Mouse (Mus musculus) heart, adult 18-20 months (tissue): ENCODE data around the gene Cgnl1. TPM values are rescaled to one million over a fixed set of nuclear protein-coding genes. Genes with fewer than 3 reads are reported as not detected.

Source experiments
- DNase-seq, 2 experiments: peaks; one replicate each; pipeline ENCODE4 v3.0.0; 2021 to 2022; ENCODE audit warnings: mixed read lengths in 1 of 2
- total RNA-seq, 2 experiments: library from RNA; stranded (reverse); gene quantifications; 2 replicates each; pipeline ENCODE4 v1.2.3; 2021

Cgnl1 gene
- total RNA-seq, 2 experiments from 2014 or later: 36.7 to 38.2 TPM

- DNase-seq: no peak
Measured at GRCm38 (mm10) chr9:71578896-71579564, 192.4 kb downstream of the Cgnl1 start.

Other genes starting within 250 kb of the Cgnl1 start
- gene Myzap, start 179.2 kb downstream of the Cgnl1 start, total RNA-seq: 100 to 1,000 TPM; 408 to 450 TPM